Mouse (Mus musculus) kidney, adult 2 months (tissue): ENCODE measurements around the gene Gna12. TPM values are rescaled to one million over a fixed set of nuclear protein-coding genes. Genes with fewer than 3 reads are reported as not detected.

Experiments
- DNase-seq: peaks from one replicate; pipeline ENCODE4 v3.0.0; 2021
- H3K27ac ChIP-seq: fragments of 200-500 bp; 2 replicates; pipeline ENCODE4 v1.5.1; 2012; ENCODE audit warnings: low read depth, low read length, control low read depth, inconsistent platforms; ENCODE audit not compliant: insufficient read depth
- H3K27me3 ChIP-seq: fragments of 200-500 bp; replicated peaks from 2 replicates; pipeline ENCODE4 v1.6.1; 2012; ENCODE audit warnings: mild to moderate bottlenecking, moderate library complexity, low read length, inconsistent platforms; ENCODE audit not compliant: control insufficient read depth, insufficient read depth
- H3K36me3 ChIP-seq: fragments of 200-500 bp; 2 replicates; pipeline ENCODE4 v1.6.1; 2012; ENCODE audit warnings: mild to moderate bottlenecking, moderate library complexity, low read length, inconsistent platforms; ENCODE audit not compliant: control insufficient read depth, insufficient read depth
- H3K4me1 ChIP-seq: fragments of 200-500 bp; 2 replicates; pipeline ENCODE4 v1.6.1; 2011; ENCODE audit warnings: low read length; ENCODE audit not compliant: control insufficient read depth, insufficient read depth
- H3K4me3 ChIP-seq: fragments of 200-500 bp; 2 replicates; pipeline ENCODE4 v1.5.1; 2011; ENCODE audit warnings: mild to moderate bottlenecking, low read depth, low read length, control low read depth; ENCODE audit not compliant: insufficient read depth
- CTCF ChIP-seq: fragments of 200-500 bp; conservative IDR thresholded peaks from 2 replicates; pipeline ENCODE4 v1.5.1; 2011; ENCODE audit warnings: low read depth, mild to moderate bottlenecking, control low read depth, low read length, moderate library complexity, mixed read lengths; ENCODE audit not compliant: insufficient read depth, insufficient read length
- POLR2A ChIP-seq: fragments of 200-500 bp; IDR thresholded peaks from one replicate; pipeline ENCODE4 v1.6.1; 2011; ENCODE audit warnings: low read depth, low read length, control low read depth
- WGBS: fragments of 180-500 bp; shearing (Covaris S2); methylation state at CpG from one replicate; pipeline ENCODE4 v1.1.7; 2018; 5-methylcytosine and 5-hydroxymethylcytosine counted together
- polyA plus RNA-seq: library from polyadenylated mRNA; depleted of rRNA; stranded (reverse); fragments of >200 nt; gene quantifications from 2 replicates; pipeline ENCODE4 v1.2.3, GENCODE M21; 2012

The Gna12 gene
- polyA plus RNA-seq, 1 experiment: 122 TPM

GRCm38 (mm10) chr5:140859730-140860129 is 29.5 kb upstream of the Gna12 start:
- Histone ChIP-seq H3K4me1 (no peaks in the 10 kb centered on the region), H3K4me3 (no peak overlapping the region), H3K27me3 (no peaks in the 10 kb centered on the region), H3K27ac (no peak overlapping the region), H3K36me3 (no peaks in the 10 kb centered on the region)
- WGBS: 91% methylated on average over 5 of the region's 5 CpGs
- DNase-seq: no peak
- TF ChIP-seq POLR2A: no peak
- no peak for TF ChIP-seq CTCF

DNA sequence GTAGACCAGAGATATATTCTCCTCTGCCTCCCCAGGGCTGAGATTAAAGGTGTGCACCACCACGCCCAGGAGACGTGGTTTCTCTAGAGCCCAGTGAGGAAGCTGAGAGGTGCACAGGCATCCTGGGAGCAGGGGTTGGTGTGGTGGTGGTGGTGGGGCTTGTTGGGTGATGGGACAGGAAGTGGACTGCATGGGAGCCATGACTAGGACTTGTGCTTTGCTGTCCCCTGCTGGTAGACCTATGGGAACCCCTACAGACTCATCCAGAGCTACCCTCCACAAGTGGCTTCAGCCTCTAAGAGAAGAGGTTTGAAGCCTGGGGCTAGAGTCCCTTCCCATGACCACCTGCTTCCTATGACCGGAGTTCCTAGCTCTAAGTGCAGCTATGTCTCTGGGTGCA is 28.1 kb upstream of the Gna12 start:
- TF ChIP-seq POLR2A: no peak
- peak; percentile 32; the same call in 1 of the 2 replicates for TF ChIP-seq CTCF
- Histone ChIP-seq H3K27ac (no peak overlapping the region), H3K4me1 (no peaks in the 10 kb centered on the region), H3K4me3 (no peak overlapping the region), H3K27me3 (no peaks in the 10 kb centered on the region), H3K36me3 (no peaks in the 10 kb centered on the region)
- 82% methylated on average over 3 of the region's 3 CpGs for whole genome bisulfite sequencing
- DNase-seq: no peak

GRCm38 (mm10) chr5:140857432-140858154 is 27.4 kb upstream of the Gna12 start:
- Histone ChIP-seq H3K36me3 (no peaks in the 10 kb centered on the region), H3K4me1 (no peaks in the 10 kb centered on the region), H3K4me3 (no peak overlapping the region), H3K27me3 (no peaks in the 10 kb centered on the region), H3K27ac (no peak overlapping the region)
- no peak for TF ChIP-seq POLR2A
- TF ChIP-seq CTCF: peak; percentile 33; the same call in 1 of the 2 replicates
- DNase-seq: peak; percentile 18
- 63% methylated on average over 8 of the region's 8 CpGs for WGBS

GRCm38 (mm10) chr5:140855909-140856530 is 25.8 kb upstream of the Gna12 start:
- Histone ChIP-seq H3K4me1 (no peaks in the 10 kb centered on the region), H3K27me3 (no peaks in the 10 kb centered on the region), H3K27ac (no peak overlapping the region), H3K36me3 (no peaks in the 10 kb centered on the region), H3K4me3 (no peak overlapping the region)
- WGBS: 66% methylated on average over 11 of the region's 11 CpGs
- no peak for DNase-seq
- TF ChIP-seq POLR2A (no peak), CTCF (no peak)

- no peak overlapping the region for H3K27ac ChIP-seq
- H3K4me1 ChIP-seq: no peaks in the 10 kb centered on the region
- TF ChIP-seq POLR2A (no peak), CTCF (no peak)
- H3K4me3 ChIP-seq: no peak overlapping the region
- no peaks in the 10 kb centered on the region for H3K27me3 ChIP-seq
- WGBS: 73% methylated on average over 4 of the region's 4 CpGs
- no peaks in the 10 kb centered on the region for H3K36me3 ChIP-seq
- DNase-seq: no peak
Observed at GRCm38 (mm10) chr5:140854700-140855099, 24.5 kb upstream of the Gna12 start.

DNA sequence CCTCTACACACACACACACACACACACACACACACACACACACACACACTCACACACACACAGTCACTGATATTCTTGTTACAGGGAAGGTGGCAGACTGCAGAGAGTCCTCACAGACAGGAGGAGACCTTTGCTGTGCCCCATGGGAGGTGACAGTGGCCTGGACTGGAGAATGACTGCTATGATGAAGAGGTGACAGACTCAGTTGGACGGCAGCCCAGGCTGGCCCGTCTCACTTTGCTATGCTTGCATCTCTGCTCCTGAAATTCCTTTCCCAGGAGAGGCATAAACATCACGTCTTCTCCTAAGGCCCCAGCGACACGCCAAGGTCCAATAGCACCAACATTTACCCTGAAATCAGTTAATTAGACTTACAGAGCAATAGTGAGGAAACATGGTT is 23.5 kb upstream of the Gna12 start:
- Histone ChIP-seq H3K27ac (no peak overlapping the region), H3K4me3 (no peak overlapping the region), H3K36me3 (no peaks in the 10 kb centered on the region), H3K4me1 (no peaks in the 10 kb centered on the region), H3K27me3 (no peaks in the 10 kb centered on the region)
- DNase-seq: no peak
- WGBS: 61% methylated on average over 5 of the region's 5 CpGs
- TF ChIP-seq CTCF: no peak
- no peak for TF ChIP-seq POLR2A

DNA sequence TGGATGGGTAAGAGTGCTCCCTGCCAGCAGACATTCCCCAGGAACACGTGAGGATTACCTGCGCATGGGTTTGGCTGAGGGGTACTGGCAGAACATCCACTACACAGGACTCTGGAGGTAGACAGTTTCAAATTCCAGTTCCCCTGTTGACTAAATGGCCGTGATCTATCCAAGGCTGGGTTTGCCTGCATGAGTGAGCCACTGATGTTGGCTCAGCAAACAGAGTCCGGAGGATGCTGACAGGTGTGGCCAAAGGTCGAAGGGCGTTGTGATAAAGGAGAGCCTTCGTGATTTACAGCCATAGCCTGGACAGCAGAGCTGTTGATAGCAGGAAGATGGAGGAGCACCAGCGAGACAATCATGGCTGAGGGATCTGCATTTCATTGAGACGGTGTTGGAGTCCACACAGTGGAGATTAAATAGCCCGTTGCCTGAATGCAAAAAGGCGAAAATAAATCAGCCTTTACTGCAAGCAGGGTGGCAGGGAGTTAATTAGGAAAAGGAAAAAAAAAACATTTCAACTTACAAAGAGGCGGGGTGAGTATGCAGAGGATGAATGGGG is 22.3 kb upstream of the Gna12 start:
- Histone ChIP-seq H3K27ac (no peak overlapping the region), H3K27me3 (no peaks in the 10 kb centered on the region), H3K36me3 (no peaks in the 10 kb centered on the region), H3K4me1 (no peaks in the 10 kb centered on the region), H3K4me3 (no peak overlapping the region)
- DNase-seq: peak; percentile 50
- TF ChIP-seq CTCF: no peak
- TF ChIP-seq POLR2A: no peak
- 37% methylated on average over 12 of the region's 12 CpGs for WGBS
